Mouse (Mus musculus): ENCODE measurements around the gene Mpst. TPM values are rescaled to one million over a fixed set of nuclear protein-coding genes. Genes with fewer than 3 reads are reported as not detected.

Gene Mpst
- polyA plus RNA-seq, 1 experiment from 2014 or later: 2.3 TPM

GRCm38 (mm10) chr15:78438505-78438904 is 32.3 kb downstream of the Mpst start:
- DNase-seq (ENCODE audit: low spot score, missing footprints) (no peak), ATAC-seq (ENCODE audit: low FRiP score) (no peak)
- no peak overlapping the region for H3K9ac ChIP-seq (ENCODE audit: low read length)
- H3K9me3 ChIP-seq (ENCODE audit: control insufficient read depth, low read length): no peaks in the 10 kb centered on the region
- H3K4me1 ChIP-seq (ENCODE audit: control insufficient read depth, insufficient read depth, low read length): peaks cover 37% of the 10 kb centered on the region
- WGBS: 49% methylated on average over 8 of the region's 8 CpGs
- 0 out of 2 replicates have a peak, but pooled peaks cover 4% of the 10 kb centered on the region for H3K36me3 ChIP-seq (ENCODE audit: control insufficient read depth, insufficient read depth, low read length)
- no peak overlapping the region for H3K4me2 ChIP-seq
- no peaks in the 10 kb centered on the region for H3K27me3 ChIP-seq (ENCODE audit: control insufficient read depth, insufficient read depth, low read length)
- no peak overlapping the region for H3K4me3 ChIP-seq (ENCODE audit: low read depth, low read length)
- H3K27ac ChIP-seq (ENCODE audit: low read depth, low read length): no peak overlapping the region

GRCm38 (mm10) chr15:78438973-78439372 is 32.8 kb downstream of the Mpst start:
- WGBS: 60% methylated on average over 9 of the region's 9 CpGs
- H3K36me3 ChIP-seq (ENCODE audit: control insufficient read depth, insufficient read depth, low read length): 0 out of 2 replicates have a peak, but pooled peaks cover 2% of the 10 kb centered on the region
- no peak overlapping the region for H3K27ac ChIP-seq (ENCODE audit: low read depth, low read length)
- DNase-seq (ENCODE audit: low spot score, missing footprints): no peak
- H3K9me3 ChIP-seq (ENCODE audit: control insufficient read depth, low read length): no peaks in the 10 kb centered on the region
- H3K27me3 ChIP-seq (ENCODE audit: control insufficient read depth, insufficient read depth, low read length): no peaks in the 10 kb centered on the region
- H3K4me1 ChIP-seq (ENCODE audit: control insufficient read depth, insufficient read depth, low read length): peaks cover 39% of the 10 kb centered on the region
- H3K4me2 ChIP-seq: no peak overlapping the region
- no peak for ATAC-seq (ENCODE audit: low FRiP score)
- H3K4me3 ChIP-seq (ENCODE audit: low read depth, low read length): no peak overlapping the region
- no peak overlapping the region for H3K9ac ChIP-seq (ENCODE audit: low read length)

GRCm38 (mm10) chr15:78442231-78442630 is 36.0 kb downstream of the Mpst start:
- Histone ChIP-seq H3K9me3 (ENCODE audit: control insufficient read depth, low read length) (no peaks in the 10 kb centered on the region), H3K4me2 (no peak overlapping the region), H3K27me3 (ENCODE audit: control insufficient read depth, insufficient read depth, low read length) (no peaks in the 10 kb centered on the region), H3K4me1 (ENCODE audit: control insufficient read depth, insufficient read depth, low read length) (peaks cover 11% of the 10 kb centered on the region), H3K36me3 (ENCODE audit: control insufficient read depth, insufficient read depth, low read length) (no peaks in the 10 kb centered on the region), H3K27ac (ENCODE audit: low read depth, low read length) (no peak overlapping the region), H3K9ac (ENCODE audit: low read length) (no peak overlapping the region), H3K4me3 (ENCODE audit: low read depth, low read length) (no peak overlapping the region)
- DNase-seq (ENCODE audit: low spot score, missing footprints) (no peak), ATAC-seq (ENCODE audit: low FRiP score) (no peak)
- WGBS: 87% methylated on average over 19 of the region's 19 CpGs

GRCm38 (mm10) chr15:78443857-78444256 is 37.6 kb downstream of the Mpst start:
- Histone ChIP-seq H3K36me3 (ENCODE audit: control insufficient read depth, insufficient read depth, low read length) (no peaks in the 10 kb centered on the region), H3K9ac (ENCODE audit: low read length) (no peak overlapping the region), H3K4me1 (ENCODE audit: control insufficient read depth, insufficient read depth, low read length) (peaks cover 6% of the 10 kb centered on the region), H3K27me3 (ENCODE audit: control insufficient read depth, insufficient read depth, low read length) (no peaks in the 10 kb centered on the region), H3K9me3 (ENCODE audit: control insufficient read depth, low read length) (no peaks in the 10 kb centered on the region), H3K27ac (ENCODE audit: low read depth, low read length) (no peak overlapping the region), H3K4me2 (no peak overlapping the region), H3K4me3 (ENCODE audit: low read depth, low read length) (no peak overlapping the region)
- no peak for ATAC-seq (ENCODE audit: low FRiP score)
- DNase-seq (ENCODE audit: low spot score, missing footprints): no peak
- WGBS: 55% methylated on average over 6 of the region's 6 CpGs

- peaks cover 6% of the 10 kb centered on the region for H3K4me1 ChIP-seq (ENCODE audit: control insufficient read depth, insufficient read depth, low read length)
- DNase-seq (ENCODE audit: low spot score, missing footprints): no peak
- ATAC-seq (ENCODE audit: low FRiP score): peak; percentile 17; the same call in 1 of the 2 replicates
- H3K9me3 ChIP-seq (ENCODE audit: control insufficient read depth, low read length): no peaks in the 10 kb centered on the region
- H3K4me3 ChIP-seq (ENCODE audit: low read depth, low read length): no peak overlapping the region
- no peaks in the 10 kb centered on the region for H3K27me3 ChIP-seq (ENCODE audit: control insufficient read depth, insufficient read depth, low read length)
- no peak overlapping the region for H3K4me2 ChIP-seq
- H3K9ac ChIP-seq (ENCODE audit: low read length): peak overlapping the region; percentile 7; the same call in 1 of the 2 replicates
- 30% methylated on average over 7 of the region's 7 CpGs for WGBS
- H3K27ac ChIP-seq (ENCODE audit: low read depth, low read length): no peak overlapping the region
- no peaks in the 10 kb centered on the region for H3K36me3 ChIP-seq (ENCODE audit: control insufficient read depth, insufficient read depth, low read length)
These were observed 40.9 kb downstream of the Mpst start for GRCm38 (mm10) chr15:78447121-78447520.

GRCm38 (mm10) chr15:78447746-78448535 is 41.7 kb downstream of the Mpst start:
- Histone ChIP-seq H3K9me3 (ENCODE audit: control insufficient read depth, low read length) (no peaks in the 10 kb centered on the region), H3K27me3 (ENCODE audit: control insufficient read depth, insufficient read depth, low read length) (no peaks in the 10 kb centered on the region), H3K27ac (ENCODE audit: low read depth, low read length) (no peak overlapping the region; the same call in 1 of the 2 replicates), H3K9ac (ENCODE audit: low read length) (peak overlapping the region; percentile 73), H3K4me2 (peak overlapping the region; percentile 59), H3K4me1 (ENCODE audit: control insufficient read depth, insufficient read depth, low read length) (peaks cover 6% of the 10 kb centered on the region), H3K4me3 (ENCODE audit: low read depth, low read length) (peak overlapping the region; percentile 19; the same call in 1 of the 2 replicates), H3K36me3 (ENCODE audit: control insufficient read depth, insufficient read depth, low read length) (no peaks in the 10 kb centered on the region)
- 2% methylated on average over 22 of the region's 22 CpGs for WGBS
- ATAC-seq (ENCODE audit: low FRiP score) (peak; percentile 60), DNase-seq (ENCODE audit: low spot score, missing footprints) (peak; percentile 100)

GRCm38 (mm10) chr15:78449131-78449530 is 42.9 kb downstream of the Mpst start:
- Histone ChIP-seq H3K9ac (ENCODE audit: low read length) (no peak overlapping the region), H3K27ac (ENCODE audit: low read depth, low read length) (no peak overlapping the region)
- WGBS: 67% methylated on average over 6 of the region's 6 CpGs

GRCm38 (mm10) chr15:78449694-78450418 is 43.6 kb downstream of the Mpst start:
- no peak overlapping the region for H3K4me3 ChIP-seq (ENCODE audit: low read depth, low read length)
- no peak for ATAC-seq (ENCODE audit: low FRiP score)
- no peak for DNase-seq (ENCODE audit: low spot score, missing footprints)
- H3K4me1 ChIP-seq (ENCODE audit: control insufficient read depth, insufficient read depth, low read length): peaks cover 4% of the 10 kb centered on the region
- H3K9me3 ChIP-seq (ENCODE audit: control insufficient read depth, low read length): no peaks in the 10 kb centered on the region
- H3K27me3 ChIP-seq (ENCODE audit: control insufficient read depth, insufficient read depth, low read length): no peaks in the 10 kb centered on the region
- H3K9ac ChIP-seq (ENCODE audit: low read length): 0 out of 2 replicates have a peak overlapping the region, but pooled peaks have one; percentile 9
- H3K36me3 ChIP-seq (ENCODE audit: control insufficient read depth, insufficient read depth, low read length): no peaks in the 10 kb centered on the region
- H3K27ac ChIP-seq (ENCODE audit: low read depth, low read length): no peak overlapping the region
- 51% methylated on average over 7 of the region's 7 CpGs for WGBS
- H3K4me2 ChIP-seq: no peak overlapping the region

More at GRCm38 (mm10) chr15:78449131-78449530, 42.9 kb downstream of the Mpst start:
- no peak overlapping the region for H3K4me2 ChIP-seq
- peaks cover 4% of the 10 kb centered on the region for H3K4me1 ChIP-seq (ENCODE audit: control insufficient read depth, insufficient read depth, low read length)
- H3K9me3 ChIP-seq (ENCODE audit: control insufficient read depth, low read length): no peaks in the 10 kb centered on the region
- no peak for ATAC-seq (ENCODE audit: low FRiP score)
- H3K4me3 ChIP-seq (ENCODE audit: low read depth, low read length): no peak overlapping the region
- H3K36me3 ChIP-seq (ENCODE audit: control insufficient read depth, insufficient read depth, low read length): no peaks in the 10 kb centered on the region
- H3K27me3 ChIP-seq (ENCODE audit: control insufficient read depth, insufficient read depth, low read length): no peaks in the 10 kb centered on the region
- DNase-seq (ENCODE audit: low spot score, missing footprints): no peak

GRCm38 (mm10) chr15:78450419-78450768 is 44.2 kb downstream of the Mpst start:
- 80% methylated on average over 6 of the region's 6 CpGs for WGBS
- no peak overlapping the region for H3K4me2 ChIP-seq
- no peaks in the 10 kb centered on the region for H3K36me3 ChIP-seq (ENCODE audit: control insufficient read depth, insufficient read depth, low read length)
- H3K4me3 ChIP-seq (ENCODE audit: low read depth, low read length): no peak overlapping the region
- DNase-seq (ENCODE audit: low spot score, missing footprints) (no peak), ATAC-seq (ENCODE audit: low FRiP score) (no peak)
- H3K4me1 ChIP-seq (ENCODE audit: control insufficient read depth, insufficient read depth, low read length): peaks cover 4% of the 10 kb centered on the region
- H3K9me3 ChIP-seq (ENCODE audit: control insufficient read depth, low read length): no peaks in the 10 kb centered on the region
- H3K9ac ChIP-seq (ENCODE audit: low read length): no peak overlapping the region
- H3K27ac ChIP-seq (ENCODE audit: low read depth, low read length): no peak overlapping the region
- H3K27me3 ChIP-seq (ENCODE audit: control insufficient read depth, insufficient read depth, low read length): no peaks in the 10 kb centered on the region
